Mouse (Mus musculus) layer of hippocampus, adult 9-10 months (tissue): ENCODE results near the gene Ttll8.

Experiments
- DNase-seq: peaks from one replicate; pipeline ENCODE4 v3.0.0; 2022; ENCODE audit warnings: low spot score

The Ttll8 gene

GRCm38 (mm10) chr15:88859206-88859970 lies 94.8 kb downstream of the Ttll8 start:
- DNase-seq = no peak

- no peak for DNase-seq
Measured at GRCm38 (mm10) chr15:88858707-88859106, 95.5 kb downstream of the Ttll8 start.

GRCm38 (mm10) chr15:88858141-88858541 lies 96.1 kb downstream of the Ttll8 start:
- DNase-seq = no peak

- no peak for DNase-seq
Measured at GRCm38 (mm10) chr15:88857361-88857760, 96.9 kb downstream of the Ttll8 start.

GRCm38 (mm10) chr15:88856613-88857012 lies 97.6 kb downstream of the Ttll8 start:
- no peak for DNase-seq

GRCm38 (mm10) chr15:88855896-88856417 lies 98.3 kb downstream of the Ttll8 start:
- no peak for DNase-seq

- DNase-seq = no peak
Measured at GRCm38 (mm10) chr15:88854969-88855830, 99.0 kb downstream of the Ttll8 start.

GRCm38 (mm10) chr15:88854119-88854968 lies 99.9 kb downstream of the Ttll8 start:
- no peak for DNase-seq

GRCm38 (mm10) chr15:88853106-88853505 lies 101.1 kb downstream of the Ttll8 start:
- DNase-seq = no peak

GRCm38 (mm10) chr15:88851507-88852149 lies 102.6 kb downstream of the Ttll8 start:
- DNase-seq = no peak

GRCm38 (mm10) chr15:88851076-88851475 lies 103.1 kb downstream of the Ttll8 start:
- no peak for DNase-seq

GRCm38 (mm10) chr15:88850146-88850826 lies 103.9 kb downstream of the Ttll8 start:
- DNase-seq = no peak

GRCm38 (mm10) chr15:88849621-88850020 lies 104.6 kb downstream of the Ttll8 start:
- no peak for DNase-seq

- no peak for DNase-seq
Measured at GRCm38 (mm10) chr15:88848661-88849060, 105.6 kb downstream of the Ttll8 start.

GRCm38 (mm10) chr15:88844966-88845365 lies 109.3 kb downstream of the Ttll8 start:
- no peak for DNase-seq

GRCm38 (mm10) chr15:88843486-88844097 lies 110.6 kb downstream of the Ttll8 start:
- DNase-seq = no peak

- DNase-seq = no peak
Measured at GRCm38 (mm10) chr15:88842300-88842673, 111.9 kb downstream of the Ttll8 start.

GRCm38 (mm10) chr15:88841580-88842299 lies 112.5 kb downstream of the Ttll8 start:
- no peak for DNase-seq

GRCm38 (mm10) chr15:88841160-88841559 lies 113.1 kb downstream of the Ttll8 start:
- no peak for DNase-seq
